In genomic region chr9:120009871-120010270, GRCm38 (mm10) we compare ENCODE assay signal across 28 mouse cellular contexts. TPM values are rescaled to one million over a fixed set of nuclear protein-coding genes. Genes with fewer than 3 reads are reported as not detected.
DNase-seq lines count a peak whose midpoint lies in the region; ATAC-seq and TF ChIP-seq lines count a peak whose summit lies in the region.
"Had no signal": no experiment of that assay in that cellular context is flagged by ENCODE, and none has a peak within 500 bp of the region (broad histone marks: within the 10 kb centered on the region; RNA-seq: fewer than 3 reads in every experiment).

No protein-coding gene starts in this region.

- H3K36me3 ChIP-seq in stomach, embryonic 16.5 days (ENCODE audit: control insufficient read depth, insufficient read depth, low read length), result no peaks in the 10 kb centered on the region
- H3K36me3 ChIP-seq in stomach, postnatal 0 days (ENCODE audit: control insufficient read depth, insufficient read depth, low read length), result no peaks in the 10 kb centered on the region
- no peaks in the 10 kb centered on the region for H3K36me3 ChIP-seq in ES-Bruce4 (ENCODE audit: control insufficient read depth, insufficient read depth, low read length, poor library complexity, severe bottlenecking)
- H3K36me3 ChIP-seq in hindbrain, embryonic 12.5 days, result no peaks in the 10 kb centered on the region
- H3K36me3 ChIP-seq: forebrain, embryonic 10.5 days; G1E; hindbrain, embryonic 15.5 days had no signal

- no peak for TF ChIP-seq EP300 in stomach, postnatal 0 days (optimal IDR thresholded peaks at IDR 0.05)
- no peak for TF ChIP-seq EP300 in ES-Bruce4 (IDR thresholded peaks at IDR 0.05; ENCODE audit: insufficient read depth, low read depth, low read length)

- 90% methylated on average over 3 of the region's 3 CpGs for WGBS in stomach, embryonic 16.5 days
- WGBS in stomach, postnatal 0 days, result 85% methylated on average over 3 of the region's 3 CpGs
- 95% methylated on average over 3 of the region's 3 CpGs for WGBS in hindbrain, embryonic 12.5 days

- no peak overlapping the region for H3K9ac ChIP-seq in stomach, embryonic 16.5 days (ENCODE audit: low read length)
- no peak overlapping the region for H3K9ac ChIP-seq in stomach, postnatal 0 days (ENCODE audit: low read length)
- H3K9ac ChIP-seq in ES-Bruce4 (ENCODE audit: low read depth, poor library complexity, severe bottlenecking), result no peak overlapping the region
- no peak overlapping the region for H3K9ac ChIP-seq in hindbrain, embryonic 12.5 days
- H3K9ac ChIP-seq: heart, embryonic 15.5 days had no signal

- no peaks in the 10 kb centered on the region for H3K27me3 ChIP-seq in stomach, embryonic 16.5 days (ENCODE audit: control insufficient read depth, insufficient read depth, low read length)
- no peaks in the 10 kb centered on the region for H3K27me3 ChIP-seq in stomach, postnatal 0 days (ENCODE audit: control insufficient read depth, insufficient read depth, low read length)
- no peaks in the 10 kb centered on the region for H3K27me3 ChIP-seq in ES-Bruce4 (ENCODE audit: control insufficient read depth, insufficient read depth, low read length, poor library complexity, severe bottlenecking)
- peaks cover 12% of the 10 kb centered on the region for H3K27me3 ChIP-seq in hindbrain, embryonic 12.5 days
- H3K27me3 ChIP-seq: forebrain, embryonic 13.5 days; heart, embryonic 15.5 days; hindbrain, embryonic 15.5 days; Patski had no signal

- no peak for TF ChIP-seq CTCF in layer of hippocampus, adult 2 months (conservative IDR thresholded peaks at IDR 0.05)
- TF ChIP-seq CTCF in stomach, postnatal 0 days (IDR thresholded peaks at IDR 0.05; ENCODE audit: low read depth), result no peak
- no peak for TF ChIP-seq CTCF in ES-Bruce4 (IDR thresholded peaks at IDR 0.05; ENCODE audit: low read depth, low read length)

- peak overlapping the region; percentile 98; the same call in 1 of the 2 replicates for H3K27ac ChIP-seq in layer of hippocampus, adult 2 months
- peak overlapping the region; percentile 81 for H3K27ac ChIP-seq in stomach, embryonic 16.5 days (ENCODE audit: low read length)
- H3K27ac ChIP-seq in stomach, postnatal 0 days (replicated peaks), result no peak overlapping the region
- peak overlapping the region; percentile 30; the same call in 1 of the 2 replicates for H3K27ac ChIP-seq in ES-Bruce4 (ENCODE audit: insufficient read depth, low read length)
- H3K27ac ChIP-seq in hindbrain, embryonic 12.5 days, result no peak overlapping the region

- H3K4me3 ChIP-seq in layer of hippocampus, adult 2 months, result no peak overlapping the region
- H3K4me3 ChIP-seq in stomach, embryonic 16.5 days (replicated peaks; ENCODE audit: low read length), result no peak overlapping the region
- no peak overlapping the region for H3K4me3 ChIP-seq in stomach, postnatal 0 days (ENCODE audit: low read depth, low read length)
- no peak overlapping the region for H3K4me3 ChIP-seq in ES-Bruce4 (ENCODE audit: low read depth, low read length)
- H3K4me3 ChIP-seq in hindbrain, embryonic 12.5 days, result no peak overlapping the region
- H3K4me3 ChIP-seq: forebrain, embryonic 13.5 days; heart, adult 2 months; heart, embryonic 15.5 days had no signal

- peaks cover 9% of the 10 kb centered on the region for H3K4me1 ChIP-seq in stomach, embryonic 16.5 days (ENCODE audit: control insufficient read depth, insufficient read depth, low read length)
- no peaks in the 10 kb centered on the region for H3K4me1 ChIP-seq in stomach, postnatal 0 days (replicated peaks; ENCODE audit: control insufficient read depth, insufficient read depth)
- peaks cover 4% of the 10 kb centered on the region for H3K4me1 ChIP-seq in ES-Bruce4 (ENCODE audit: control insufficient read depth, insufficient read depth, low read length)
- peaks cover 9% of the 10 kb centered on the region for H3K4me1 ChIP-seq in hindbrain, embryonic 12.5 days

- peak; percentile 85 for DNase-seq in heart, adult 11 months
- DNase-seq in heart, postnatal 10 days, result no peak
- DNase-seq in layer of hippocampus, adult 2 months (ENCODE audit: low spot score in 2 of 2), result no peak
- no peak for DNase-seq in layer of hippocampus, adult 9-10 months (ENCODE audit: low spot score)
- DNase-seq in stomach, postnatal 0 days (ENCODE audit: low spot score), result no peak
- DNase-seq: adrenal gland, postnatal 10 days; adrenal gland, postnatal 36 days; B cell, adult 2 months; cerebellum, adult 18-20 months; cerebellum, adult 9-10 months; cerebellum, postnatal 14 days; gastrocnemius, postnatal 25 days; heart, adult 2 months; heart, postnatal 14 days; heart, postnatal 4 days had no signal

- intact Hi-C loops in heart, postnatal 10 days (cut with DNase I), result loop anchor here (2.0 kb wide), 1 partner anchor 73 kb away; the partner anchor contains the start of genes Gorasp1 and Ttc21a

- no peaks in the 10 kb centered on the region; the same call in 1 of the 2 replicates for H3K9me3 ChIP-seq in stomach, embryonic 16.5 days (replicated peaks; ENCODE audit: control insufficient read depth, low read length)
- no peaks in the 10 kb centered on the region for H3K9me3 ChIP-seq in stomach, postnatal 0 days (ENCODE audit: control insufficient read depth, low read length)
- no peaks in the 10 kb centered on the region for H3K9me3 ChIP-seq in ES-Bruce4 (replicated peaks; ENCODE audit: control insufficient read depth, insufficient read depth, low read length, poor library complexity, severe bottlenecking)
- no peaks in the 10 kb centered on the region for H3K9me3 ChIP-seq in hindbrain, embryonic 12.5 days (replicated peaks)
- H3K9me3 ChIP-seq: forebrain, embryonic 13.5 days; heart, embryonic 15.5 days; hindbrain, embryonic 15.5 days had no signal

- no peak for ATAC-seq in stomach, embryonic 16.5 days (ENCODE audit: insufficient read depth, low FRiP score)
- no peak for ATAC-seq in stomach, postnatal 0 days (ENCODE audit: low FRiP score, low TSS enrichment)
- no peak for ATAC-seq in hindbrain, embryonic 12.5 days (ENCODE audit: low FRiP score)
- ATAC-seq: Patski had no signal

- TF ChIP-seq POLR2A in ES-Bruce4 (IDR thresholded peaks at IDR 0.05; ENCODE audit: insufficient read depth, low read length), result no peak

- no peak overlapping the region for H3K4me2 ChIP-seq in stomach, embryonic 16.5 days (ENCODE audit: low read depth, low read length)
- no peak overlapping the region for H3K4me2 ChIP-seq in stomach, postnatal 0 days (replicated peaks; ENCODE audit: low read depth)
- H3K4me2 ChIP-seq in hindbrain, embryonic 12.5 days (replicated peaks), result no peak overlapping the region

RNA-seq across cellular contexts. Expression of gene Xirp1, which starts 13.5 kb away (rescaled TPM):
- 100 to 1,000 TPM; 147 to 150 TPM for total RNA-seq in heart, postnatal 10 days (2021)
- under 1 TPM; 0.10 to 0.23 TPM for total RNA-seq in layer of hippocampus, adult 2 months (2021)
- polyA plus RNA-seq in stomach, embryonic 16.5 days (2015; fragmentation: Nextera tagmentation; extraction: Ambion mirVana), result 0.14 and 1.6 TPM in 2 replicates
- 0.05 and 0.11 TPM in 2 replicates for polyA plus RNA-seq in stomach, postnatal 0 days (2015; fragmentation: Nextera tagmentation; extraction: Ambion mirVana)
- polyA plus RNA-seq in ES-Bruce4 (2011; ENCODE audit: insufficient read depth, insufficient read length, low read depth, missing spikeins), result not detected in 2 replicates
- polyA plus RNA-seq in hindbrain, embryonic 12.5 days (2016; fragmentation: Nextera tagmentation; extraction: Ambion mirVana), result 0.04 and 0.17 TPM in 2 replicates
- total RNA-seq: CH12.LX had no signal
- polyA plus RNA-seq: forebrain, embryonic 10.5 days; forebrain, embryonic 13.5 days; forebrain, embryonic 16.5 days; G1E; hindbrain, embryonic 11.5 days; hindbrain, embryonic 15.5 days; intestine, embryonic 14.5 days had no signal

RNA-seq across cellular contexts. Expression of gene Csrnp1, which starts 25.4 kb away (rescaled TPM):
- 10 to 100 TPM in 1 of 2 experiments, 1 to 10 TPM in 1; 9.9 to 19.0 TPM for total RNA-seq in heart, postnatal 10 days (2021)
- 10 to 100 TPM; 13.7 TPM for total RNA-seq in layer of hippocampus, adult 2 months (2021)
- polyA plus RNA-seq in stomach, embryonic 16.5 days (2015; fragmentation: Nextera tagmentation; extraction: Ambion mirVana), result 5.9 and 7.8 TPM in 2 replicates
- 5.5 and 5.6 TPM in 2 replicates for polyA plus RNA-seq in stomach, postnatal 0 days (2015; fragmentation: Nextera tagmentation; extraction: Ambion mirVana)
- polyA plus RNA-seq in ES-Bruce4 (2011; ENCODE audit: insufficient read depth, insufficient read length, low read depth, missing spikeins), result 28.4 and 39.7 TPM in 2 replicates
- 2.6 and 2.8 TPM in 2 replicates for polyA plus RNA-seq in hindbrain, embryonic 12.5 days (2016; fragmentation: Nextera tagmentation; extraction: Ambion mirVana)

RNA-seq across cellular contexts. Expression of gene Cx3cr1, which starts 59.8 kb away (rescaled TPM):
- 1 to 10 TPM; 3.9 to 7.1 TPM for total RNA-seq in heart, postnatal 10 days (2021)
- total RNA-seq in layer of hippocampus, adult 2 months (2021), result 10 to 100 TPM; 30.8 to 31.7 TPM
- polyA plus RNA-seq in stomach, embryonic 16.5 days (2015; fragmentation: Nextera tagmentation; extraction: Ambion mirVana), result 13.7 and 15.2 TPM in 2 replicates
- polyA plus RNA-seq in stomach, postnatal 0 days (2015; fragmentation: Nextera tagmentation; extraction: Ambion mirVana), result 8.6 and 9.5 TPM in 2 replicates
- not detected in 2 replicates for polyA plus RNA-seq in ES-Bruce4 (2011; ENCODE audit: insufficient read depth, insufficient read length, low read depth, missing spikeins)
- polyA plus RNA-seq in hindbrain, embryonic 12.5 days (2016; fragmentation: Nextera tagmentation; extraction: Ambion mirVana), result 7.5 and 8.2 TPM in 2 replicates
- total RNA-seq: CH12.LX had no signal
- polyA plus RNA-seq: G1E, Patski had no signal

Comparison
In these comparisons a context has a peak if more than half of its experiments do, and no peak if none do; other contexts are left out.
1. H3K27ac ChIP-seq: peak in layer of hippocampus, adult 2 months (single experiment), stomach, embryonic 16.5 days (single experiment) and ES-Bruce4 (single experiment); none in stomach, postnatal 0 days (single experiment) and hindbrain, embryonic 12.5 days (single experiment).